Mouse (Mus musculus) Muller cell, postnatal 12 days (primary cell): ENCODE measurements around the gene Ehbp1l1.
A peak's percentile ranks its signal among the peaks of the same experiment; 100 is the strongest.

Experiments used
- DNase-seq: peaks from one replicate; pipeline ENCODE4 v3.0.0-alpha.2; 2015; ENCODE audit errors: inconsistent ontology term

Gene Ehbp1l1

DNA sequence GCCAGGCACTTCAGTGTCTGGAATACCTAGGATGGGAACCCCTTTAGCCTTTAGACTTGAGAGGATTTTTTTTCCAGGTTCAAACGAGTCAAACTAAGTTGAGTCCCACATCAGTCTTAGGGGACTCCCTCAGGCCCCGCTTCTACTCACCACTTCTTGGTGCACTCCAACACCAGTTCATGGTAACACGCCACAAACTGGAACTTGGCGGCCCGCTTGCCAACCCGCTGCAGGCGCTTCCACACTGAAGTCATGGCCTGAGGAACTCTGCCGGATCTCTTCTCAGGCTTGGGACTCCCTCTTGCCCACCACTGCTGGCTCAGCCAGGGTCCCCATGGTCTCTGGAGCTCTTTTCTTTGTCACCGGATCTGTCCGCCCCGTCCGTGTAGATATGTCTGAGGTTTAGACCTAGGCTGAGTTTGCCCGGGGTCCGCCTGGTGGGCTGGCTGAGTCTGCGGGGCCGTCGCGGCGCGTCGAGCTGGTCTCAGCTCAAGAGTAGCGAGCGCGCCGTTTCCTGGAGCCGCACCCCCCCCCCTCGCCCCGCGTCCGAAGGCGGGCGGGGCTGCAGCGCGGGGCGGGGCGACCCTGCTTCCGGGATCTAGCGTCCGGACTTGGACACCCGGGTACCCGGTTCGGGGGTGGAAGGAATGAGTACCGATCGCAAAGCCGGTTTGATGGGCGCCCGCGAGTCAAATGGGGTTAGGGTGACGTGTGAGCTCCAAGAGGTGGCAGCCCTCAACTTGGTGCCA lies at the start of gene Ehbp1l1:
Ehbp1l1 (minus strand) TSS at position 551 of the 749 bp plus-strand sequence.
- peak; percentile 76 for DNase-seq

DNA sequence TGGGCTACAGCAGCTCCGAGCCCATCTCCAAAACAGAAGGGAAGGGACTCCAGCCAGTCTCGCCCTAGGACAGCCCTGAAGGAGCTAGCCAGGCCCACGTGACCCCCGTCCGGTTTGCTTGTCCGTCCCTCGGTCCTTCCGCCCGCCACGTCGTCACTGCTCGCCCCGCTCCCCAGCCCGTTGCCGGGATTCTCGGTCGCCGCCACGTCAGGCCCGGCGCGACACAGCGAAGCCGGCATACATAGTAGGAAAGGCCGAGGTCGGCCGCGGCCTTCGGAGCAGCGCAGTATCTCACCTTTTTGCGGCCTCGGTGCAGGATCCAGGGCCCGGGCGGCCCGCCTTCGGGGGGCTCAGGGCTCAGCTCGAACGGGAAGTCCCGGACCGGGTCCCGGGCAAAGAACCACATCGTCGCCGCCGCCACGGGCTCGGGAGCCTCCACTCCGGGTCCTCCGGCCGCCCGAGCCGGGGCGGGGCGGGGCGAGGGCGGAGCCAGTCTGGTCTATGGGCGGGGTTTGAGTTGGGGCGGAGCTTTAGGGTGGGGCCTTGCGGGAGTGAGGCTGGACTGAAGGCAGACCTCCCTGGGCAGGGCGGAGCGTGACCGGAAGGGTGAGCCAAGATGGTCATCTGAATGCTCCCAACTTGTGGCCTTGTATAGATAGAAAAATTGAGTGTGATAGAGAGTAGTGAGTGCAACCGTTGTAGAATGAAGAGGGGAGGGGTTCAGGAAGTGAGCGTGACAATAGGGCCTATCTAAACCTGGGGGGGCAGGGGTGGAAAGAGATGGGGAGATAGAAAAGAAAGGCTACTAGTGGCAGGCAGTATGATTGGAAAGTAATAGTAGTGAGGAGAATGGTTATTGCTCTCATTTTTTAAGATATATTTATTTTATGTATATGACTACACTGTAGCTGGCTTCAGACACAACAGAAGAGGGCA lies 45.1 kb upstream of the Ehbp1l1 start, which contains the start of gene Scyl1:
Scyl1 (minus strand) TSS at position 495 of the 936 bp plus-strand sequence.
- peak; percentile 97 for DNase-seq

DNA sequence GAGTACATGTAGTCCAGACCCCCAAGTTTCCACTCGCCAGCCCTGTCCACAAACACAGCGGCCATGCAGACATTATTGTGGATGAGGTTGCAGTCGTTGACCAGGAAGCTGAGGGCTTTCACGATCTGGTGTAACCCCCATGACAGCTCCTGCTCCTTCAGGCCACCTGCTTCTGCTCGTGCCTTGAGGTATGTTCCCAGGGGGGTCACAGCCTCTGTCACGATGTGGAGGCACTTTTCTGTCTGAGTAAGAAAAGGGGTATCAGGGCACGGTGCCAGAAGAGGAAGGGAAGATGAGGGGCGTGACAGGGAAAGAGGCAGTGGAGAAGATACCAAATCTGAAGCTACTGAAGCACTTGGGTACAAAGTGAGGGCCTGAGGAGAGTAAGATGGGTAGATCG lies 44.2 kb upstream of the Ehbp1l1 start:
- DNase-seq = no peak

DNA sequence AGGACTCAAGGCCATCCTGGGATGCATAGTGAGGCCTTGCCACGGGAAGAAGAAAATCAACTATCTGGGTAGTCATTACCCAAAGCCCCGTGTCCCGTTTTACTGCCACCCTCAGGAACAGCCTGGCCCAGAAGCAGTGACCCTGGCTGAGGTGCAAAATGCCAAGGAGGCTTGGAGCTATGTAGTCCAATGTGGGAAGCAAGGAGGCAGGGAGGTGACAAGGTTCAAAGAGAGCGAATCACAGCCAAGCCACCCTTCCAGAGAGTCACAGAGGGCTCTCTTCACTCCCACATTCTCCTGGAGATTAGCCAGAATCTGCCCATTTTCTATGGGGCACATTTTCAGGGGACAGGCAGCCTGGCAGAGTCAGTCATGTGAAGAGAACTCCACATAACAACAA lies 41.2 kb upstream of the Ehbp1l1 start:
- no peak for DNase-seq

DNA sequence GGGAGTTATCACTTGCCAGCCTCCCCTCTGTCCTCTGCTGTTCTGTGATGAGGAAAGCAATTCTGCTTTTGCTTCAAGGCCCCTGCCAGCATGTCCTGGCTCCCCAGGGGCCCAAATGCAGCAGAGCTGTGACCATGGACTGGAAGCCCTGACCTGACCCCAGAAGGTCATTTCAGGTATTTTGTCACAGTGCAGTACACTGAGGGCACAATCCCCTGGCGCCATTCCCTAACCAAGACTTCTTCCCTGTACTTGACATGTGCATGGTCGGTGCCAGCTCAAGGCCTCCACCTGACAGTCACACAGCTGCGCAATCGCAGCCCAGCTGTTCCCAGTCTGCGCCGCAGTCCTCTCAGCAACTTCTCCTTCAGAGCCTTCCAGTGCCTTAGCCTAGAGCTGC lies 37.0 kb upstream of the Ehbp1l1 start:
- no peak for DNase-seq

DNA sequence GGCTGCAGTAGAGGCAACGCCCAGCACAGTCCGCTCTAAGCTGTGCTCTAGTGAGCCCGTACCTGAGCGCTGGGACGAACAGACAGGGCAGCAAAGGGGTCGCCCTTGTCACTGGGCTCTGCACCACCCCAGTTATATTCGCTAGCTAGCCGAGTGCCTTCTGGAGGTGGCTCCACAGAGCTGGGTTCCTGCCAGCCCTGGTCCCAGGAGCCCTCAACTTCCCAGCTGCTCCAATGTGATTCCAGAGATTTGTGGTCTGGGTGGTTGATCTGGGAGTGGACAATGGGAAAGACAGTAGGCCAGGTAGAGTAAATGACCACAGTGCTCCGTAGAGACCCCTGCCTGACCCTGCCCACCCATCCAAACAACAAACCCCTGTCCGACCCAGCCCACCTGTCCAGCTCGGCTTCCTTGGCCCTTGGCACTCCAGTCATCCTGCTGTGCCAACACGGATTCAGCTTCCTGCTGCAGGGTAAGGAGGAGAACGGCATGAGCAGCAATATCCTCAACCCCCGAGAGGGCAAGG lies 32.8 kb upstream of the Ehbp1l1 start:
- no peak for DNase-seq

DNA sequence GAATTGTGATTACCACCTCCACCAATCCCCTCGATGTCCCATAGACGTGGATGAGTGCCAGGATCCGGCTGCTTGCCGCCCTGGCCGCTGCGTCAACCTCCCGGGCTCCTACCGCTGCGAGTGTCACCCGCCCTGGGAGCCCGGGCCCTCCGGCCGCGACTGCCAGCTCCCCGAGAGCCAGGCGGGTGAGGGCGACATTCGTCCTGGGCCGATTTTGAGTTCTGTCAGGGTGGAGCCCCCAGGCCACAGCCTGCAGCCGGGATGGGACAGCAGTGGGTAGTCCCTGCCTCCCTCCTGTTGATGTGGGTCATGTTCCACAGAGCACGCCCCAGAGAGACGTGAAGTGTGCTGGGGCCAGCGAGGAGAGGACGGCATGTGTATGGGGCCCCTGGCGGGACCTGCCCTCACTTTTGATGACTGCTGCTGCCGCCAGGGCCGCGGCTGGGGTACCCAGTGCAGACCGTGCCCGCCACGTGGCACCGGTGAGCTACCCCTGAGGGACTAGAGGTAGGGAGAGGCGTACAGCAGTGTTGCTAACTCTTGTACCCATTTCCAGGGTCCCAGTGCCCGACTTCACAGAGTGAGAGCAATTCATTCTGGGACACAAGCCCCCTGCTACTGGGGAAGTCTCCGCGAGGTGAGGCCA lies 31.0 kb upstream of the Ehbp1l1 start:
- no peak for DNase-seq

DNA sequence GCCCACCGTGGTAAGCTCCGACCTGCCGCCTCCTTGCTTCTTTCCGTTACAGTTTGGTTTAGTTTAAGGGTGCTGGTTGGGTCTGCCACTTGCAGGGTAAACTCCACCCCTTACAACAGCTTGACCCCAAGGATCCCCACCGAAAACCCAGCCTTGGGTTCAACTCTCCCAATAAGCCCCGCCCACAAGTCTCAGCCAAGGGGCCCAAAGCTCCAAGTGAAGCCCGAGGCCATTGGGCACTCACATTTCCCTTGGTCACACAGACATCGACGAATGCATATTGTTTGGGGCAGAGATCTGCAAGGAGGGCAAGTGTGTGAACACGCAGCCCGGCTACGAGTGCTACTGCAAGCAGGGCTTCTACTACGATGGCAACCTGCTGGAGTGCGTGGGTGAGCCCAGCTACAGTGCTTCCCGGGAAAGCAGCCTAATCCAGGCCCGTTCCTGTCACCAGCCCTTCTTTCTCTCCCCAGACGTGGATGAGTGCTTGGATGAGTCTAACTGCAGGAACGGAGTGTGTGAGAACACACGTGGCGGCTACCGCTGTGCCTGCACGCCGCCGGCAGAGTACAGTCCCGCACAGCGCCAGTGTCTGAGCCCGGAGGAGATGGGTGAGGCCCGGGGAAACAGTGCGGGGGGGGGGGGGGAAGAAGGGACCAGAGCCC lies 30.3 kb upstream of the Ehbp1l1 start:
- DNase-seq = peak; percentile 69

DNA sequence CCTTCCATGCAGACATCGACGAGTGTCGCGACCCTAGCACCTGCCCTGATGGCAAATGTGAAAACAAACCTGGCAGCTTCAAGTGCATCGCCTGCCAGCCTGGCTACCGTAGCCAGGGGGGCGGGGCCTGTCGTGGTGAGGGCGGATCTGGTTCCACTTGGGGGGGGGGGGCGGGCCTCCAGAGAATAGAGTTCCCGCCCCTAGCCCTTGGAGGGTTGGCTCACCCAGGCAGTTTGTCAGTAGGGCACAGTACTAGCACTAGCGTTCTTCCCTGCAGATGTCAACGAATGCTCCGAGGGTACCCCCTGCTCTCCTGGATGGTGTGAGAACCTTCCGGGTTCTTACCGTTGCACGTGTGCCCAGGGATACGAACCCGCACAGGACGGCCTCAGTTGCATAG lies 25.6 kb upstream of the Ehbp1l1 start:
- peak; percentile 65 for DNase-seq

DNA sequence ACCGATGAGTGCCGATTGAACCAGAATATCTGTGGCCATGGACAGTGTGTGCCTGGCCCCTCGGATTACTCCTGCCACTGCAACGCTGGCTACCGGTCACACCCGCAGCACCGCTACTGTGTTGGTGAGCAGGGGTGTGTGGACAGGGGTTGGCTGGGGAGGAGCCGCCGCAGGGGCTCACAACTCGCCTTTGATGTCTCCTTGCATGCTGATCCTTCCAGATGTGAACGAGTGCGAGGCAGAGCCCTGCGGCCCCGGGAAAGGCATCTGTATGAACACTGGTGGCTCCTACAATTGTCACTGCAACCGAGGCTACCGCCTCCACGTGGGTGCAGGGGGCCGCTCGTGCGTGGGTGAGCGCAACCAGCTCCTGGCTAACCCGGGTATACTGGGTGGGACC lies 24.8 kb upstream of the Ehbp1l1 start:
- no peak for DNase-seq

DNA sequence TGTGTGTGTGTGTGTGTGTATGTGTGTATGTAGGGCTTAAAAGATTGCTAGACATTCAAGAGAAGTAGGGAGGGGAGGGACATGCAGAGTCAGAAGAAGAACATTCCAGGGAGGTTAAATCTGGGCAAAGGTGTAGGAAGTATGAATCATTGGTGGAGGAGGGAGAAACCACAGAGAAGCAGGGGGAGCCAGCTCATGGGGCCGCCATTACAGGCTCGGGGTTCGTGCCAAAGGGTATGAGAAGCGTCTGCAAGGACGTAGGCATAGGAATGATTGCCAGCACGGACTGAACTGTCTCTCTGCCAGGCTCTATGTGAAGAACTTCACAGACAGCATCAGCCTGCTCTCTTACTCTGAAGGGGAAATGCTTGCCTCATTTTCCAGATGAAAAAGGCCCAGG lies 23.4 kb upstream of the Ehbp1l1 start:
- peak; percentile 83 for DNase-seq

DNA sequence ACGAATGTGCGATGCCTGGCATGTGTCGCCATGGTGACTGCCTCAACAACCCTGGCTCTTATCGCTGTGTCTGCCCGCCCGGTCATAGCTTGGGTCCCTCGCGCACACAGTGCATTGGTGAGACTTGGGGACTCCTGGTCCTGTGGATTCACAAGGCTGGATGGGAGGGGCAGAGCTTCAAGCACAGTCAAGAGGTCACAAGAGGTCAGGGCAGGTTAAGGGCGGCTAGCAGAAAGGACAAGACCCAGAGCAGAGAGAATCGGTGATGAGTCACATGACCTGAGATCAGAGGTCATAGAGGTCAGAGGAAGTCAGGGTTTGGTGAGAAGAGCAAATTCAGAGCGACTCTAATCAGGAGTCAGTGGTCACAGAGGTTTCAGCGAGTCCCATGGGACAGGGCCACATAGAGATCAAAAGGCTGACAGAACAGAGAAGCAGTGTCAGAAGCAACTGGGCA lies 20.8 kb upstream of the Ehbp1l1 start:
- no peak for DNase-seq

DNA sequence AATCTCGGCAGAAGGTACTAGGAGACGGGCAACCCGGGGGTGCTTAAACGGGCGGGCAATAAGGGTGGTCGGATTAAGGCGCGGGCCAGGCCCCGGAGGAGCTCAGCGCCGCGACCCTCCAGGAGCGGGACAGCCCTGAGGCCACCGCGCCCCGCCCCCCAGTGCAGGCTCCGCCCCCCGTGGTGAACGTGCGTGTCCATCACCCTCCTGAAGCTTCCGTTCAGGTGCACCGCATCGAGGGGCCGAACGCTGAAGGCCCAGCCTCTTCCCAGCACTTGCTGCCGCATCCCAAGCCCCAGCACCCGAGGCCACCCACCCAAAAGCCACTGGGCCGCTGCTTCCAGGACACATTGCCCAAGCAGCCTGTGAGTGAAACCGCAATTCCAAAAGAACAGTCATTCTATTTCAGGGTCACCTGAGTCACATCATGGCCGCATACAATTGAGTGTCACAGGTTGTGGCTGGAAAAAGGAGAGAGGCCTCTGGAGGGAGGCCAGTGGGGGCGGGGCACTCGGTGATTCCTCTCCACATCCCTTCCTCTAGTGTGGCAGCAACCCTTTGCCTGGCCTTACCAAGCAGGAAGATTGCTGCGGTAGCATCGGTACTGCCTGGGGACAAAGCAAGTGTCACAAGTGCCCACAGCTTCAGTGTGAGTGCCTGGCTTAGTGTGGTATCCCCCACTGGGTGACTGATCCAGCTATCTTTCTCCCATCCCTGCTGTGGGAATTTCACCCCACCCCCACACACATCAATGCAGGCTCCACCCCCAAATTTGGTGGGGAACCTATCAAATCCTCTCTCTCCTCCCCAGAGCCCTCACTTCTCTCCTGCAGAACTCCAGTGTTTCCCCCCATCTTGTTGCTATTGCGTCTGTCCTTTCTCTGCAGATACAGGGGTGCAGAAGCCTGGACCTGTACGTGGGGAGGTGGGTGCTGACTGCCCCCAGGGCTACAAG lies 19.9 kb upstream of the Ehbp1l1 start:
- DNase-seq = peak; percentile 88

DNA sequence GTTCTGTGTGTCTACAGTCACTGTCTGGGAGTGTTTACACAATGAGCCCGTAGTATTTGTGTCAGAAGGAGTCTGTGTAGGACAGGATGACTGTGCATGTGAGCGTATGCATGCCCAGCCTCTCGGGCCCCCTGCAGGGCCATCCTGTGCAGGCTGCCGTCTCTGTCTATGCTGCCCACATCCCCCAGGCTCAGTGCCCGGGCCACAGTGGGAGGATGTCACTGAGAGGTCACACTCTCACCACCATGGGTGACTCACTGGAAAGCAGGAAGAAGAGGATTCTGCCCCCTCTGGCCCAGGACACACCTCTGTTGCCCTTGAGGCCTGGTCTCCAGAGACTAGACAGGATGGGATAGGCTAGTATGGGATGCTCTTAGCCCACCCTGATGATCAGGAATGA lies 17.5 kb upstream of the Ehbp1l1 start:
- DNase-seq = peak; percentile 97

DNA sequence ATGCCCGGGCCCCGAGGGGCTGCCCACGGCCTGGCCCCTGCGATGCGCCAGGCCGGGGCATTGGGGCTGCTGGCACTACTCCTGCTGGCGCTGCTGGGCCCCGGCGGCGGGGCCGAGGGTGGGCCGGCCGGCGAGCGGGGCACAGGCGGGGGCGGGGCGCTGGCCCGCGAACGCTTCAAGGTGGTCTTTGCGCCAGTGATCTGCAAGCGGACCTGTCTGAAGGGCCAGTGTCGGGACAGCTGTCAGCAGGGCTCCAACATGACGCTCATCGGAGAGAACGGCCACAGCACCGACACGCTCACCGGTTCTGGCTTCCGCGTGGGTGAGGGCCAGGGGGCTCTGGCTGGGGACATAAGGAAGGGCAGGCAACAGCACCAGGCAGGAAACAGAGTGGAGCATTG lies 16.1 kb upstream of the Ehbp1l1 start:
- DNase-seq = peak; percentile 66

DNA sequence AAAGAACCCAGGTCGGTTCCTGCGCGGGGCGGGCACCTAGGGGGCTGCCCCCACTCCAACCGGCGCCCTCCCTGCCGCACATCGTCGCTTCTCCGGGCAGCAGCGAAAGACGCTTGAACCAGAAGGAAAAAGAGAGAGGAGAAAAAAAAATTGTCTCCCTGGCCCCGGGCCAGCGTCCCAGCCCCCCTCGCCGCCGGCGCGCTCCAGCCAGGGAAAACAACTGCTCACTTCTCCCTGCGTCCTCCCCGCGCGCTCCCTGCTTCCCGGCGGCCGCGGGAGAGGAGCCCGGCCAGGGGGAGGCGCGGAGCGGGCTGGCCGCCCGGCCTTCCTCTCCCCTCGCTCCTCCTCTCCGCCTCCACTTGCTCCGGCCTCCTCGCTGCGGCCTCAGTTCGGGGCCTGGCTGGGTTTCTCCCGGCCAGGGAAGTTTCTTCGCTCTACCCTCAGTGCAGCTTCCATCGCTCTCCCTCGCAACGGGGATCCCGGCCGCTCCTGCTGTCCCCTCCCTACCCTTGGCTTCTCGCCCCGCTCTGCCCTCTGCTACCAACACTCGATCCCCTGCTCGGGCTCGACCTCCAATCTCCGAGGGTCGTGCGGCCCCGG lies 15.6 kb upstream of the Ehbp1l1 start:
- peak; percentile 92 for DNase-seq

DNA sequence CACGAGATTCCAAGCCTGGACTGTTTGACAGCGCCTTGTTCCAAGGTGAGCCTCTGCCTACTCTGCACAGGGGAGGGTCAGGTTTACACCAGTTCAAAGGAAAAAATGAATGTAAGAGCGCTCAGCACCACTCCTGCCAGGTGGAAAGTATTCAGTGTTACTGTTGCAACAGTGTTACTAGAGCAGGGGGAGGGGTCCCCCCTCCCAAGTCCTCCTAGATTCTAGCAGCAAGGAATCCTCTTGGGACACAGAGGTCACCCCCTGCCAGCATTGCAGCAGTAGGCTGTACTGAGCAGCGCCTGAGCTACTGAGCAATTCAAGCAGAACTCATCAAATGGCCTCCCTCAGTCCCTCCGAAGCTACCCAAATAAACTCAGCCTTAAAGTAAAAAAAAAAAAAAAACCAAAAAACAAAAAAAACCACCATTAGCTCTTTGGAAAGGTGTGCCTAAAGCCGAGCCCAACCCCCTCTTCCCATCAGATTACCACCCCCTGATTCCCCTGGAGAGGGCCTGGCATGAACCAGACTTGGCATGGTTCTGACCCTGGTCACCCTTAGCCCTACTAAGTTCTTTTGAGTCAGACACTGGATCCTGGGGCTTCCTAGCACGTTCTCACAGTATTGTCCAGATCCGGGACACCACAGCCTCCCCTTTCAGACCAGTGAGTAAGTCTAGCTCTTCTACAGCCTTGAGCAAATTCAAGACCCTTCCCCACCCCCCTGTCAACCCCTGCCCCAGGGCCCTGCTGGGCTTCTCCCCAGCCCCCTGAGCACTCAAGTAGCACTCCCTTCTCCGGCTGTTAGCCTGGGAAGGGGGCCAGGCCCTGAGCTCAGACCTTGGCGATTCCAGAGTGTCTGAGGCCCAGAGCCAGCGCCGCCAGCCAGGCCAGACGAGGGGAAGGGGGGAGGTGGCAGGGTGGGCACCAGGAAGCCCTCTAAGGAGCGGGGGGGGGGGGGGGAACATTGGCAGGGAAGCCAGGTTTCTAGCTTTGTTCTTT lies 14.5 kb upstream of the Ehbp1l1 start, which contains the start of gene Ltbp3:
Ltbp3 (plus strand) TSS at position 585 of the 998 bp plus-strand sequence.
- peak; percentile 87 for DNase-seq

DNA sequence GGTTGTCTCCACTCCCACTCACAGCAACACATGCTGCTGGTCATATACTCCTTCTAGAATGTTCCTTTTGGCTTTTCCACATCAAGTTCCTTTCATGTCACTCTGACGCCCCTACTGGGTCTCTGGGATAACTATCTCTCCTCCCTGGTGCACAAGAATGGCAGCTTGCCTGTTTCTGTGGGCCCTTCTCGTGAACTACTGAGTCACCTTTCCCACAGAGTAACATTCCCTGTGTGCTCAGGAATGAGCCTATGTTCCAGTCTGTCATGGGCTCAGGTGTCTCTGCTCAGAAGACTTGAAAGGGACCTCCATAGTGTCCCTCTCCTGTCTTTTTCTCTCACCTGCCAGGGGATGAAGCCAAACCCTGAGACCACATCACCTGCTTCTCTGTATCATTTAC lies 13.3 kb upstream of the Ehbp1l1 start:
- DNase-seq = no peak
